Mouse (Mus musculus) thymus, adult 2 months (tissue): Measurements from ENCODE around the gene 2510039O18Rik.

ENCODE experiments used
- CTCF ChIP-seq: fragments of 200-500 bp; IDR thresholded peaks from 2 replicates; pipeline ENCODE4 v1.5.1; 2012; ENCODE audit warnings: mild to moderate bottlenecking, control low read depth, low read length, moderate library complexity, borderline replicate concordance; ENCODE audit not compliant: control insufficient read depth, poor library complexity, insufficient read depth; ENCODE audit errors: extremely low read depth
- POLR2A ChIP-seq: fragments of 200-500 bp; IDR thresholded peaks from 2 replicates; pipeline ENCODE4 v1.6.1; 2012; ENCODE audit warnings: mild to moderate bottlenecking, low read length, control low read depth, moderate library complexity; ENCODE audit not compliant: control insufficient read depth, poor library complexity, insufficient read depth; ENCODE audit errors: extremely low read depth

GRCm38 (mm10) chr4:147927705-147928104, 13.0 kb upstream of the 2510039O18Rik start:
- TF ChIP-seq CTCF (no peak), POLR2A (no peak)
